Mouse (Mus musculus): ENCODE measurements around the gene Galr3. TPM values are rescaled to one million over a fixed set of nuclear protein-coding genes. Genes with fewer than 3 reads are reported as not detected.
"Not testable (repeated sequence)": the region's sequence is repeated elsewhere in the genome, so short reads cannot be mapped to it uniquely, and the experiment has no call there.

Galr3 gene
- polyA plus RNA-seq, 1 experiment from 2014 or later: 0.12 TPM

DNA sequence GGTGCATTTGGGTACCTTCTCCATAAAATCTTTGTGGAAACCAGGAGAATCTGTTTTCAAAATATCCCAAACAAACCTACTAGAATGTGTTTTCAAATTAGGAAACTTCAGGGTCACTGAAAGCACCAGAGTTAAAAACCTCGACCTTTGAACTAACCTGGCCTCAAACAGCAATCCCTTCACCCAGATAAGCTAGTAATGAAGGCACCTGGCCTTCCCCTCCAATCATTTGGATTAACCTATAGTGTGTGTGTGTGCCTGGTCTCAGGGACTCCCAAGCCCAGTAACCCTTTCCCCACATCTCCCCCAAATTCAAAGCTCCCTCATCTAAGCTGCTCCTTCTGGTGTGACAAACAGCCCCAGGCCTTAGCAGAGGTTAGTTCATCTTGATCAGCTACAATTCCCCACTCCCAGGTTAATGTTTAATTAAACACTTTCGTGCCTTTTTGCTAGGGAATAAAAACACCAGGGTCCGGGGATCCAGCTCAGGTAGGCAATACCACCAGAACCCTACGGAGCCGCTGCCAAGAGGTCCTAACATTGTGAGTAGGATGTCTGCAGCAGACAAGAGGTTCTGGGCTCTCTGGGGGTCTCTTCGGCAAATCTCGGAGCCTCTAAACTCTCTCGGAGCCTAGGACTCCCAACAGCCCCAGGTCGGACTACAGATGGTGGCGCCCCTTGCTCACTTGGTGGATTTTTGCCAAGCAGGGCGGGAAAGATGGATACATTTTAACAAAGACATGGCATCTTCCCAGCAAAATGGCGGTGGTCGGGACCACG is 15.0 kb upstream of the Galr3 start:
- in situ Hi-C loops (cut with MboI; ENCODE audit: low pct_unique_long_range_greater_than_20kb): no loop called here
- H3K27me3 ChIP-seq: no peaks in the 10 kb centered on the region
- TF ChIP-seq CTCF (IDR thresholded peaks at IDR 0.05): no peak
- ChIA-PET CTCF (interaction anchor here (1.7 kb wide), 1 partner anchor 11 kb away, joined by 5 read pairs; no protein-coding TSS in a partner anchor), POLR2A (no interaction called here)
- ATAC-seq: no peak
- no peak for DNase-seq (ENCODE audit: low read depth, low spot score)

- ATAC-seq (peak; percentile 13), DNase-seq (ENCODE audit: low read depth, low spot score) (no peak)
- CTCF ChIA-PET: interaction anchor here (1.7 kb wide), 1 partner anchor 10 kb away, joined by 5 read pairs; no protein-coding TSS in a partner anchor
- POLR2A ChIA-PET: interaction anchor here (0.6 to 1.0 kb wide), 3 partner anchors 12 to 161 kb away, joined by 3 to 4 read pairs (median 4); no protein-coding TSS in a partner anchor
- no peaks in the 10 kb centered on the region for H3K27me3 ChIP-seq
- in situ Hi-C loops (cut with MboI; ENCODE audit: low pct_unique_long_range_greater_than_20kb): no loop called here
- TF ChIP-seq CTCF (IDR thresholded peaks at IDR 0.05): no peak
Measured at GRCm38 (mm10) chr15:79027291-79028205, 14.1 kb upstream of the Galr3 start.

DNA sequence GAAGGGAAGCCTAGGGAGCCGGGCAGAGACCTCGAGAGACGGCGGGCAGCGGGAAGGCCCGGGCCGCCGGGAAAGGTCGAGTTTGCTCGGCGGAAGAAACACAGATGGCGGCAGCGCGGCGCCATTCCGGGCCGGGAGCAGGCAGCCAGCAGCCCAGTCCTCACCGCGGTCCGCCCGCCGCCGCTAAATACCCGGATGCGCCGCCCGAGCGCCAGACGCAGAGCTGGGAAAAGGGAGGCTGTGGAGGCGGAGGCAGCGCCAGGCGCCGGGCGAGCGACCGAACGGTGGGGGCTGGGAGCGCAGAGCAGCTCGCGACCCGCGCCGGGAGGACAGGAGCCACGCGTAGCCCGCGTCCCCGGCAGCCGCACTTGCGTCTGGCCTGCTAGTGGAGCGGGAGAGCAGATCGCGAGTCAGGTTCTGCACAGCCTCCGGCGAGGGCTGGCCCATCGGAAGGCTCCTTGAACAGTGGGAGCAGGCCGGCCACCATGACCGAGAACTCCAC is 13.4 kb upstream of the Galr3 start, which contains the start of gene H1f0:
Gene H1f0 (plus strand): TSS at position 214 of the 502 bp plus-strand sequence.
- in situ Hi-C loops (cut with MboI; ENCODE audit: low pct_unique_long_range_greater_than_20kb): no loop called here
- ATAC-seq: peak; percentile 54
- CTCF ChIA-PET: interaction anchor here (1.7 kb wide), 1 partner anchor 9 kb away, joined by 5 read pairs; no protein-coding TSS in a partner anchor
- TF ChIP-seq CTCF (IDR thresholded peaks at IDR 0.05): no peak
- POLR2A ChIA-PET: interaction anchor here (0.8 to 1.0 kb wide), 2 partner anchors 12 to 13 kb away, joined by 3 to 4 read pairs; no protein-coding TSS in a partner anchor
- DNase-seq (ENCODE audit: low read depth, low spot score): no peak
- H3K27me3 ChIP-seq: no peaks in the 10 kb centered on the region

- no peaks in the 10 kb centered on the region for H3K27me3 ChIP-seq
- no peak for TF ChIP-seq CTCF (IDR thresholded peaks at IDR 0.05)
- ATAC-seq (no peak), DNase-seq (ENCODE audit: low read depth, low spot score) (no peak)
- ChIA-PET POLR2A (no interaction called here), CTCF (interaction anchor here (0.7 to 2.0 kb wide), 3 partner anchors 8 to 92 kb away, joined by 3 to 7 read pairs (median 5); no protein-coding TSS in a partner anchor)
- in situ Hi-C loops (cut with MboI; ENCODE audit: low pct_unique_long_range_greater_than_20kb): no loop called here
Measured at GRCm38 (mm10) chr15:79028823-79029484, 12.7 kb upstream of the Galr3 start.

DNA sequence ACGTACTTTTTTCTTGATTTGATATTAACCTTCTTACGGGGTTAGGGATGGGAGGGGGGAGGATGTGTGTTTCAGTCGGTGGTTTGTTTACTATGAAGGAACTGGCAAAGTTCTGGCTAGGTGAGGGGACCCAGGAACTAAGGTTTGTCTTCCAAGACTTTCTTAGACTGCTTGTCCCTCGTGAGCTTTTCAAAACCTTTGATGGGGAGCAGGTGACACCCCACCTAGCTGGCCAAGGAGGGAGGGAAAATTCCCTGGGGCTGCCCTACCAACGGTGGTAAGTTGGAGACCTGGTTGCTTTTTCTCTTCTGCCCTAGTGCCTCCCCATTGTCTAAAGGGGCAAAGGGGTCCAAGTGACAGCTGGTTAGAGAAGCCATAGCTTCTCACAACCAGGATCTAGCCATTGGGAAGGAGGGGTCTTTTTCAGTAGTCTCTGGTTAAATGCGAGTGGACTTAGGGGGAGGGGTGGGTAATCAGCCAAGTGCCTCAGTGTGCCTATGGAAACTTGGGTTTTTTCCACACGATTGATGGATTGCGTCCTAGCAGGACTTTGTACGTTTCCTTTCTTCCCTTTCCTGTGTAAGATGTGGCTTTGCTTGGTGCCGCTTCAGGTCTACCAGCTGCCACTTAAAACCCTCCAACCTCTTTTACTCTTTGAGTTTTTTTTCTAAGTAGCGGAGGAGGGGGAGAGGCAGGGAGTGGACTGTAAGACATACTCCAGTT is 12.0 kb upstream of the Galr3 start:
- ChIA-PET CTCF (interaction anchor here (0.7 to 2.0 kb wide), 4 partner anchors 9 to 91 kb away, joined by 3 to 7 read pairs (median 4); no protein-coding TSS in a partner anchor), POLR2A (no interaction called here)
- no peak for TF ChIP-seq CTCF (IDR thresholded peaks at IDR 0.05)
- H3K27me3 ChIP-seq: no peaks in the 10 kb centered on the region
- in situ Hi-C loops (cut with MboI; ENCODE audit: low pct_unique_long_range_greater_than_20kb): no loop called here
- no peak for ATAC-seq
- DNase-seq (ENCODE audit: low read depth, low spot score): no peak

DNA sequence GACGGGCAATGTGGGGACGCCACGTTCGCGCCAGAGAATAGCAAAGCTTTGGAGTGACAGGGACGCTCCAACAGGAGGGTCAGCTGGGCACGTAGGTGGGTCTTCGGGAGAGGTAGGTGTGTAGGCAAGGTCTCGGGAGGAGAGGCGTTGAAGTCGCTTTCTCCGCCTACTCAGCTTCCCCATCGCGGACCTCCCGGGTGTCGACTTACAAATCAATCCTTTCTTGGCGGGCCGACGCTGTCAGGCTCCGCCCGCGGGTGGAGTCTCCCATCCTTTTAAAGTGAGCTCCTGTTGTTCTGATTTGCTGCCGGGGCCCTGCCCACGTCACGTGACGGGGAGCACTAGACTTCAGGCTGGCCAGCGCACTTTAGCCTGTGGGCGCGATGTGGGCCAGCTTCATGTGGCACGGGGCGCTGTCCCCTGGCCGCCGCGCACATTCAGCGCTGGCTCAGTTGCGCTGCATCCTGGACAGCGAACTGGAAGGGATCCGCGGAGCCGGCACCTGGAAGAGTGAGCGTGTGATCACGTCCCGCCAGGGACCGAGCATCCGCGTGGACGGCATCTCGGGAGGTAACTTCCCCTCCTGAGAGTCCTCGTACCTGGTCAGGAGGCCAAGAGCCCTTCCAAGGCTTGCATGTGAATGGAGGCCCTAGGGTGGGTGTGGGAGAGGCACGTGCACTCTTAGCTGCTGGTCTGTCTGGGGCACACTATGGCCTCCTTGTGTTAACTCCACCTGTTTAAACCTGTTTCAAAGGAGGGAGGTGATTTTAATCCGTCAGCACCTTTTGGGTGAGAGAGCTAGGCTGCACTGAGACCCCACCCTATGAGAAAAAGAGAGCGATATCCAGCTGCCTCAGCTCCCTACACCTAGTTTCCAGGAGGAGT is 10.9 kb upstream of the Galr3 start:
- no peaks in the 10 kb centered on the region for H3K27me3 ChIP-seq
- no peak for DNase-seq (ENCODE audit: low read depth, low spot score)
- no peak for TF ChIP-seq CTCF (IDR thresholded peaks at IDR 0.05)
- in situ Hi-C loops (cut with MboI; ENCODE audit: low pct_unique_long_range_greater_than_20kb): no loop called here
- ChIA-PET POLR2A (interaction anchor here (1.4 kb wide), 1 partner anchor 40 kb away, joined by 4 read pairs; no protein-coding TSS in a partner anchor), CTCF (interaction anchor here (0.9 to 2.0 kb wide), 4 partner anchors 8 to 115 kb away, joined by 3 to 7 read pairs (median 4); no protein-coding TSS in a partner anchor)
- ATAC-seq: peak; percentile 28

GRCm38 (mm10) chr15:79031908-79032307 is 9.8 kb upstream of the Galr3 start:
- in situ Hi-C loops (cut with MboI; ENCODE audit: low pct_unique_long_range_greater_than_20kb); H3K27me3 ChIP-seq; ATAC-seq; CTCF ChIA-PET; DNase-seq (ENCODE audit: low read depth, low spot score): not testable (repeated sequence)
- POLR2A ChIA-PET: interaction anchor here (0.5 kb wide), 1 partner anchor 501 kb away, joined by 3 read pairs; no protein-coding TSS in a partner anchor

GRCm38 (mm10) chr15:79037913-79038328 is 3.8 kb upstream of the Galr3 start:
- in situ Hi-C loops (cut with MboI; ENCODE audit: low pct_unique_long_range_greater_than_20kb): loop anchor here (5.0 kb wide), 1 partner anchor 34 kb away; no protein-coding TSS in a partner anchor
- CTCF ChIA-PET: interaction anchor here (0.7 to 5.8 kb wide), 15 partner anchors 9 to 112 kb away, joined by 3 to 119 read pairs (median 5); partner anchors contain the start of genes Ankrd54, Eif3l, H1f0 and Triobp
- no peak for ATAC-seq
- POLR2A ChIA-PET: interaction anchor here (1.3 kb wide), 1 partner anchor 30 kb away, joined by 3 read pairs; no protein-coding TSS in a partner anchor
- DNase-seq (ENCODE audit: low read depth, low spot score): no peak
- TF ChIP-seq CTCF (IDR thresholded peaks at IDR 0.05): no peak
- H3K27me3 ChIP-seq: peaks cover 10% of the 10 kb centered on the region

All from Patski (cell line).